Mouse (Mus musculus): ENCODE measurements at regions not wholly inside any gene's neighbourhood (a gene's known extent, or its start where the extent isn't known, plus 50 kb on each side); places are given as distances from the start of the nearest gene placed in this dataset.

DNA sequence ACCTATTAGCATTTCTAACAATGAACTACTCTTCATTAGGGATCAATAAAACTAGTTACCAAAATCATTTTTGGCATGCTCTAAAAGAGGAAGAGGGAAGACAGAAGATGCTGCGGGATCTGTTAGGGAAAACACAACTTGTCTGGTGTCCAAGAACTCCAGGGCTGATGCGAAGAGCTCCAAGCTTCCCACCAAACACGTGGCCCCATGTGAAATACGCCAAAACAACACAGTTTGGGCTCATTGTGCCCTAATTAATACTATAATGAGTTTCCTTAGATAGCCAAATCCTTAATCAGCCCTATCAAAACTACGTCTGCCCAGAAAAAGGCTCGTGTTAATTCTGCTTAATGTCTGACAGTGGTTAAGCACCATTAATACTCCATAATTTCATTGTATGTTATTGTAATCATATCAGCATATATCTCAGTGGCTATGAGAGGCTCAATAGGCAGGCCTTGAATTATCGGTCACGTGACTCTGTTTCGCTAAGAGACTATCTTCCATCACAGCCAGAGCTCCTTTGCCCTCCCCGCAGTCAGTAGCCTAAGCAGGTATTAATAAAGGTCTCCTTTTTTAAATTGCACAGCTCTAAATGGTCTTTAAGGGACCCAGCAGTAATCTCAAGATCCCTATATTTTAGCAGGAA lies 223.6 kb upstream of the Pou3f3 start:
- TF ChIP-seq GATA1 (IDR thresholded peaks at IDR 0.05; ENCODE audit: borderline replicate concordance, low read length) (no peak), FLI1 (IDR thresholded peaks at IDR 0.05; ENCODE audit: low read length) (no peak)
